Mouse (Mus musculus) small intestine, adult 2 months (tissue): ENCODE measurements around the gene Hand2.

Experiments
- CTCF ChIP-seq: fragments of 200-500 bp; IDR thresholded peaks from 2 replicates; pipeline ENCODE4 v1.5.1; 2012; ENCODE audit warnings: low read depth, mild to moderate bottlenecking, control low read depth, inconsistent platforms, low read length, moderate library complexity, mixed read lengths; ENCODE audit not compliant: insufficient replicate concordance, insufficient read length; ENCODE audit errors: extremely low read depth
- POLR2A ChIP-seq: fragments of 200-500 bp; IDR thresholded peaks from 2 replicates; pipeline ENCODE4 v1.6.1; 2012; ENCODE audit warnings: low read depth, mild to moderate bottlenecking, control low read depth, inconsistent platforms, low read length, moderate library complexity

DNA sequence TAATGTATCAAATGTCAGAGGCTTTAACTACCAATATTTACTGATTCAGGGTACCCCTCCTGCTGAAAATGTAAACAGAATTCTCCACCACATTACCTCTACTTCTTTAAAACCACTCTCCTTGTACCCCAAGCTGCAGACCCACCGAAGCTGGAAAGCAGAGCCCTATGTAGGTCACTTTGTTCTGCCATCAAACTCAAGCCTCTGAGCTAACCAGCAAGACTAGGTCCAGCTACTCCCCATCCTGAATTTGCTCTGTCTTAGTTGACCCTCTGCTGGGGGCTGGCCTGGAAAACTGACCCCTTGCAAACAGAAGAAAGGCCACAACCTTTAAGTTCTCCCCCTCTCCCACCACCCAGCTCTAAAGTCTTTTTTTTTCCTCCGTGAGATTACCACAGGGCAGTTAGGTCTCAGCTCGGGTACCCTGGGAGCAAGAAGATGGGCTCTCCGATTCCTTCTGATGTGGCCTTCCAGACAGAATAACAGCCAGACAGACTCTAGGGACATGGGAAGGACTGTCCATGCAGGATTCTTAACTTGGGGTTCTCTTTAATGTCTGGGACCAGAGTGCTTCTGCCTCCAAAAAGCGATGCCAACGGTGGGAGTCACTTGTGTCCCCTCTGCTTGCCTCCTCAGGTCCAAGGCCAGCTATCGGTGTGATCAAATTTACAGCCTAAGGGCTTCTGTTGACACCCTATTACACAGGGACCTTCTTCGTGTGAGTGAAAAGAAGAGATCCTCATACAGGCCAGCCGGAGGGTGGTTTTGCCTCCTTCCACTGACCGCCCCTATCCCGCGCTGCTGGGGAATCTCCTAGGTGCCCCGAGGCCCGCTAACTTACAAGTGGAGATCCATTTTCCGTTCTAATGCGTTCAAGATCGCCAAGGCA lies 1.4 kb upstream of the Hand2 start:
- TF ChIP-seq CTCF (no peak), POLR2A (no peak)
